Mouse (Mus musculus) brain, adult 2 months (tissue): Measurements from ENCODE around the gene Fosl1.

Experiments
- DNase-seq: peaks from one replicate; pipeline ENCODE4 v3.0.0; 2011; ENCODE audit warnings: low read depth, low spot score

Gene Fosl1

GRCm38 (mm10) chr19:5456922-5457745, 9.8 kb downstream of the Fosl1 start:
- DNase-seq: peak; percentile 98

- DNase-seq: peak; percentile 52
These were observed 10.5 kb downstream of the Fosl1 start, which contains the start of gene Ccdc85b for GRCm38 (mm10) chr19:5457746-5458442. Gene Ccdc85b (minus strand): TSS chr19:5457894.

GRCm38 (mm10) chr19:5459019-5459418, 11.7 kb downstream of the Fosl1 start:
- DNase-seq: peak; percentile 88

GRCm38 (mm10) chr19:5459896-5460295, 12.5 kb downstream of the Fosl1 start:
- DNase-seq: peak; percentile 51

- DNase-seq: peak; percentile 95
These were observed 13.1 kb downstream of the Fosl1 start, which contains the start of gene Fibp for GRCm38 (mm10) chr19:5460465-5460911. Gene Fibp (plus strand): TSS chr19:5460615.

GRCm38 (mm10) chr19:5461411-5461810, 14.1 kb downstream of the Fosl1 start:
- peak; percentile 0 for DNase-seq

- no peak for DNase-seq
These were observed 15.9 kb downstream of the Fosl1 start for GRCm38 (mm10) chr19:5463212-5463611.

GRCm38 (mm10) chr19:5463791-5464562, 16.6 kb downstream of the Fosl1 start:
- DNase-seq: peak; percentile 77

- DNase-seq: no peak
These were observed 17.7 kb downstream of the Fosl1 start for GRCm38 (mm10) chr19:5465037-5465436.

GRCm38 (mm10) chr19:5466916-5467500, 19.7 kb downstream of the Fosl1 start:
- DNase-seq: no peak

- DNase-seq: no peak
These were observed 21.0 kb downstream of the Fosl1 start, which contains the start of gene Ctsw for GRCm38 (mm10) chr19:5468374-5468773. Gene Ctsw (minus strand): TSS chr19:5468507.

GRCm38 (mm10) chr19:5471846-5472245, 24.5 kb downstream of the Fosl1 start:
- no peak for DNase-seq

GRCm38 (mm10) chr19:5472857-5473256, 25.5 kb downstream of the Fosl1 start:
- no peak for DNase-seq

- DNase-seq: peak; percentile 86
These were observed 26.4 kb downstream of the Fosl1 start, which contains the start of gene Efemp2 for GRCm38 (mm10) chr19:5473720-5474119. Gene Efemp2 (plus strand): TSS chr19:5473954.

GRCm38 (mm10) chr19:5474281-5475068, 27.1 kb downstream of the Fosl1 start:
- DNase-seq: peak; percentile 65

GRCm38 (mm10) chr19:5475069-5475714, 27.8 kb downstream of the Fosl1 start:
- DNase-seq: peak; percentile 61

- DNase-seq: peak; percentile 76
These were observed 29.8 kb downstream of the Fosl1 start for GRCm38 (mm10) chr19:5477004-5477667.

- DNase-seq: peak; percentile 54
These were observed 30.4 kb downstream of the Fosl1 start for GRCm38 (mm10) chr19:5477668-5478300.

- DNase-seq: no peak
These were observed 32.7 kb downstream of the Fosl1 start for GRCm38 (mm10) chr19:5480016-5480415.
